Mouse (Mus musculus): Measurements from ENCODE around the gene Oma1.

DNA sequence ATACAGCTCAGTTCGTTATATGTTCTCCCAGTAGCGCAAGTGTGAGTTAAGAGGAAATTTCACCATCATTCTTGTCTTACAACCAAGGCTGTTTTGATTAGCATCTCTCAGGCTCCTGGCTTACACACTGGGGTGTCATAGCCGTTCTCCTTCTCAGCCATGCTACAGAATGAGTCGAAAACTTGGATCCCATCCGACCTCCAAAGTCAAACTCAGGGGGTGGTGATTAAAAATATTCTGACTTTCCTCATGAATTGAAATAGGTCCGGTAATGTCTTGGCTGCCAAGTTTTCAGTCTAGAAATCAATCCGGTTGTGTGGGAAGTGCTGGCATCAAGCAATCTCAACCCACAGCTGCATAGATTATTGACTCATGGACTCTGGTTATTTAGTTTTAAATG is 25.3 kb upstream of the Oma1 start:
- TF ChIP-seq CTCF (IDR thresholded peaks at IDR 0.05) (no peak), EP300 (IDR thresholded peaks at IDR 0.05) (no peak)
